Mouse (Mus musculus) layer of hippocampus, adult 9-11 months (tissue): ENCODE results near the gene Wrap53.
A peak's percentile ranks its signal among the peaks of the same experiment; 100 is the strongest.
"Not testable (repeated sequence)": the region's sequence is repeated elsewhere in the genome, so short reads cannot be mapped to it uniquely, and the experiment has no call there.

Experiments used
- DNase-seq: peaks from one replicate; pipeline ENCODE4 v3.0.0; 2022

Gene Wrap53

DNA sequence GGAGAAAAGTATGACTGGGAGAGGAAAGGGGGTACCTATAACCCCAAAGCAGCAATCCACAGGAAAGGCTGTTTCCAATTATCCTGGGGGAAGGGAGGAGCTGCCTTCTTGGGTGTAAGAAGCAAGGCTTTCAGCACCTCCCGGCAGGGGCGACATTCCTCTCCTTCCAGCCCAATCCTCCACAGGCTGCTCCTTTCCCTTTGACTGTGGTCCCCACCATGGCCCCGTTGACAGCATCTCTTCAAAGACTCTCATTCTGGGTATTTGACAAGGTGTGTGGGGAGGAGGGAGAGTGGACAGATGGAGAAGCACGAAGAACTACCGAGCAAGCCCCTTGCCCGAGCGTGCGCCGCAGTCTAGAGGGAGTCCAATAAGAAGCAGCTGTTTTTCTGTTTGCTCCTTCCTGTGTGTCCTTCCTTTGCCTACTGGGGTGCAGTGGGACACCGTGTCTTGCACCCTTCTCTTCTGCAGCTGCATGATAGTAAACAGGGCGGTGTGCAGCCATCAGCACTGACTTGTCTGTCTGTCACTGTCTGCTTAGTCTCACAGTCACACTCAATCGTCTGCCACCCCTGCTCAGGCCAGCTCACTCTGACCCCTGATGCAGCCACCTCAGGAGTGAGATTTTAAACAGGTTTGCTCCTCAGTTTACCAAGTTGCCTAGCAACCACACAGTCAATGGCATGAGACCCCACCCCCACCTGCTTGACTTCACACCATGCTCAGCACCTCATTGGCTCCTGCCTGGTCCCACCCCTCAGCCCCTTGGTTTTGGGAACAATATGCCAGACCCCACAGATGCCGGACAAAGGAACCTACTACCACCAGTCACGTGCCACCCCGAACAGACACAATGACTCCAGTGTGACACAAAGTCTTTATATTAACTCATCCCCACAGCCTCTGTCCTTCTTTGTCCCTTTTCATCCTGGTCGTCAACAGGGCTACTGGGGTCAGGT lies 18.9 kb downstream of the Wrap53 start:
- peak; percentile 86 for DNase-seq

DNA sequence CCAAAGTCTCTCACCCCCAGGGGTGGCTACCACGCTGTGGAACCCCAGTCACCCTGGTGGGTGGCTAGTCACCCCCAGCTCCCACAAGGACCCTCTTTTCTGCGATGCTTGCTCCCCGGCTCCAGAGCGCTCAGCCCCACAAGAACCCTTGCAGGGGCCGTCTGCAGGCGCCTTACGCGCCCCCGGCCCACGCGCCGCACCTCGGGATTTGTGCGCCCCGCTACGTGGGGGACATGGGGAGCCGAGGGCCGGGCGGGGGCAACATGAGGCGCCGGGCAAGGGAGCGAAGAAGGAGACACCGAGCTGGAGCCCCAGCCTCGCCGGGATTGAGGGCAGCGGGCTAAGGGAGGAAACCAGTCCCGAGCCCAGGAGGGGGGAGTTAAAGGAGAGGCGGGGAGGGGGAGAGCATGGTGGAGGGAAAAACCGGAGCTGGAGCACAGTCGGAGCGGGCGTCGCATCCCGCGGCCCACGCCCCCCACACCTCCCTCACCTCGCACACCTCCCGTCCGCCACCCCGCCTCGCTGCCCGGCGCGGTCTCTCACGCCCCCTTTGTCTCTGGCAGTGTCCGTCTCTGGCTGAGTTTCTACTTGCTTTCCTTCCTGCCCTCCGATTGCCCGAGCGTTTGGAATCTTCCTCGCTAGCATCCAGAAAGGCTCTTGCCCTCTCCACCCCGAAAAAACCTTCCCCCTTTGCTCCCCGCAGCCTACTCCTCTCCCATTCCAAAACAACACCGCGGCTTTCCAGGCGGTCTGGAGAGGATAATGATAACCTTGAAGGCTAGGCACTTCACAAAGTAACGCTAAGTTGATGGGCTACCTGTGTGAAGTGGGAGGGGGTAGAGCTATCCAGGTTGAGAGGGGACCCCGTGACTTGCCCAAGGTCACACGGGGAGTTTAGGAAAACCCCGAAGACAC lies 19.9 kb downstream of the Wrap53 start, which contains the start of gene Efnb3:
TSS of gene Efnb3 (minus strand) at position 355 of the 915 bp plus-strand sequence.
- DNase-seq: no peak

DNA sequence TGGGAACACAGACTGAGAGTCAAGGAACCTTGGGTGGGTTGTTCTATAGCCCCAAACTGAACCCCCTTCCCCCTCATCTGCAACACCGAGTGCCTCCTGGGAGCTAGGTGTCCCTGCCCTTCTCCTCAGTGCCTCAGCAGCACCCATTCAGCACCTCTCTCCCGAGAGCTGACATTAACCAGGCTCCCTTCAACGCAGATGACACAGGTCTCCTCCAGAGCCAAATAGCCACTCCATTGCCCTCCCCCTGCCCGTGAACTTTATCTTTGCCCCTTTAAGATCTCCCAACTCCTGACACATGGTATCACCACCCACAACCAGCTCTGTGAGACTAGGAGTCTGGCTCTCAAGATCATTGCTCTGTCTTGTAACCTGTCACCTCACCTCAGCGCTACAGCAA lies 20.9 kb downstream of the Wrap53 start:
- no peak for DNase-seq

DNA sequence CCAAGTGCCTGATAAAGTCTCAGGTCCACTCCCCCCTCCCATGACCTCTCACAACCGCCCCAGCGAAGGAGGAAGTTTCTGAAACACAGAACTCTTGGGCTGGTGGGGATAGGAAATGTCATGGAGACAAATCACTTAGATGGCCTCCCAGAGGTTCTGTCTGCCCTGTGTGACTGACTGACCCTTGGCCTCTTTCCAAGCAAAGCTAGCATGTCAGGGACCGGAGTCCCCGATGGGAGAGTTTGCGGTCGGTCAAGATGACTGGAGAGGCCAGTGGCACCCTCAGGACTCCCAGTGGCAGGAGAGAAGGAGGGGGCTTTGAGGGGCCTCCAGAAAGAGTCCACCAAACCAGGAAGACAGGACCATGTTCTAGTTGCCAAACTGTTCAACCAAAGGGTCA lies 21.3 kb downstream of the Wrap53 start:
- DNase-seq: no peak

DNA sequence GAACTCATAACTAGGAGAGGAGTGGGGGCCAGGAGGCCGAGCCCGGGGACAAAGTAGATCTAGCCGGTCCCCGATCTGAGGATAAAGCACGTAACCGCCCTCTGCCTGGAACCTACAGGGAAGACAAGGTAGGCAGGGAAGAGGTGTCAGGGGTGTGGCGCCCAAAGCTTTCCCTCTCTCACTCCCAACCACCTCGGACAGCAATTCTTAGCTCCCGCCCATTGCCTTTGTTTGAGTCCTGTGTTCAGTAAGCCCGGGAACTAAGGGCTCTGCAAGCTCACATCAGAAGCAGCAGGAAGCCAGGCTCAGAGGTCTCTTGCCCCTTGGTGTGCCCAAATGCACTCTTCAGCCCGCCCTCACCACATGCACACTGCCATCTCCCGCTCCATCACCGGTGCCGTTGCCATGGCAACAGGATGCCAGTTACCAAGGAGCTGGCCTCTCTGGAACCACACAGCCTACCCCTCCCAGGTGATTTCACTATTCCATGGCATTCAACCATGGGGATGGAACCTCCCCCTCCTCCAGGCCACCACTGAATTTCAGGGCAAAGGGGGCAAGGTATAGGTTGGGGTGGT lies 22.6 kb downstream of the Wrap53 start:
- no peak for DNase-seq

DNA sequence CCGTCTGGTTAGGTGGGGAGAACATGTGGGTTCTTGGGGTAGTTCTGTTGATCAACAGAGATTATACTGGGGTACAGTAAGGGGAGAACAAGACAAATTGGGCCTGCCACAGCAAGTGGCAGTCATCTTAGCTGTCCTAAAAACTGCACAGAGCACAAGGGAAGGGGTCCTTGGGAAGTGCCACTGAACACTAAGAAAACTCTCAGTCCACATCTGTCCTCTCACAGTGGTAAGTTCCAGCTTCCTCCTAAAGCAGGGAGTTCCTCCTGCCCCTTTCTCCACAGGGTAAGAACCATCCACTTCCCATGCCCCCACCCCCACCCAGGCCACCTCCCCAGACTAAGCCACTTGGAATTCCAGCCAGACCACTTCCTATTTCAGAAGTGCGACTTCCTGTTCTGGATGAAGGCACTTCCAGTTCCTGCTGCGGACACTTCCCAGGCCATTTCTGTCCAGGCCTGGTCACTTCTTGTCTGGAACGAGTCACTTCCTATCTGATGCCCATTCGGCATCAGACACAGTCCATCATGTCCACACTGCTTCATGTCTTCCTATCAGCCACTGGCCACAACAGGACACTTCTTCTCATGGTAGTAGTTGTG lies 25.4 kb downstream of the Wrap53 start:
- no peak for DNase-seq

DNA sequence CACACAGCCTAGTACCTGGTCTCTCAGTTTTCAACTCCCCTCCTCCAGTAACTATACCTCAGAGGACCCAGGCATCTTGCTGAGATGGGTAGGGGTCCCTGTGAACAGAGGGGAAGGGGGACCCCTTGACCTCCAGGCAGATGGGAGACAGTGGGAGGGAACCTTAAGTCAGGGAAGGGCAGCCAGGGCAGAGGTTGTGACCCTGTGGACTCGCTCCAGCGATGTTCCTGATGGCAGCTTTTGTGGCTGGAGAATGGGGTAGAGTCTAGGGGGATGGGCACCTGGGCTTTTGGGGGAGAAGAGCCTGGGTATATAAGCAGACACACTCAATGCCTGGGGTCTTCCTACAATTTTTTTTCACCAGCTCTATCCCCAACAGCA lies 26.7 kb downstream of the Wrap53 start:
- no peak for DNase-seq

DNA sequence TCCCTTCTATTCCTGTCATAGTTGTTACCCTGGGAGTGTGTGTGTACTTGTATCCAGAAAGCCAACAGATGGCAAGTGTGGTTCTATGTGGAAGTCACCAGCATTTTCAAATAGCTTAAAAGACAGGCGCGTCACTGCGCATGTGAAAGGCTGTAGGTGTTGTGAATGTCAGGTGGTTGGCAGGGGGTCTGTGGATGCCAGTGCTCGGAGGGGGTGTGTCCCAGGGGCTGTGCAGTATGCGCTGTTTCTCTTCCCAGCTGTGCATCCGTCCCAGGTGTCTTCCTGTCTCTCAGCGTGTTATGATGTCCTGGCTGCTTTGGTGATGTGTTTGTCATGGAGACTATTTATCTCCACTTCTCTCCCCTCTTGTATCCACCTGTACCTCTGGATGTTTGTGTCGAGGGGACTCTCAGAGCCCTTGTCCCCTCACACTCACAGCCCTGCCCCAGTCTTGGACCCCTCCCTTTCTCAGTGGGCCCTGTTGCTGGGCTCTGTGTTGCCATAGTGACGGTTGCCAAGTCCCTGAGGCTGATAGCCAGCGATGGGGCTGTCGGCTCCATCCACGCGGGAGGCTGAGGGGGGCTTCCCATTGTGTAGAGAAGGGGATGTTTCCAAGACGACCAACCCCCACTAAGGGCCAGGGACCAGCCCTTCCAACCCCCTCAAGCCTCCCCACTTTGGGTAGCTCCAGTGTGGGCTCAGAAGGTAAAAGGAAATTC lies 27.3 kb downstream of the Wrap53 start:
- DNase-seq: peak; percentile 85

DNA sequence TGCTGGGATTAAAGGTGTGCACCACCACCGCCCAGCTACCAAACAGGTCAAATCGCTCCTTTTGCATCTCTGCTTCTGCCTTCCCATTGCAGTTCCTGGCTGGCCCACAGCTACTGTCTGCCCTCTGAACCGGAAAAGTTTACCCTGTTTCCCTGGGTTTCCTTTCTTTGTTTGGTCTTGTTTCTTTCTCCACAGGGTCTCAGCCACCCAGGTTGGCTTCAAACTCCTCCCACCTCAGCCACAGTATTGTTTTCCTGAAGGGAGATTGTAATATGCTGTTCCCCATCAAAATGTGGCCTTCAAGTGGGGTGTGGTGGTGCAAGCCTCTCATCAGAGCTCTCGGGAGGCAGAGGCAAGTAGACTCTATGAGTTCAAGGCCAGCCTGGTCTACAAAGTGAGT lies 28.7 kb downstream of the Wrap53 start:
- DNase-seq: no peak

DNA sequence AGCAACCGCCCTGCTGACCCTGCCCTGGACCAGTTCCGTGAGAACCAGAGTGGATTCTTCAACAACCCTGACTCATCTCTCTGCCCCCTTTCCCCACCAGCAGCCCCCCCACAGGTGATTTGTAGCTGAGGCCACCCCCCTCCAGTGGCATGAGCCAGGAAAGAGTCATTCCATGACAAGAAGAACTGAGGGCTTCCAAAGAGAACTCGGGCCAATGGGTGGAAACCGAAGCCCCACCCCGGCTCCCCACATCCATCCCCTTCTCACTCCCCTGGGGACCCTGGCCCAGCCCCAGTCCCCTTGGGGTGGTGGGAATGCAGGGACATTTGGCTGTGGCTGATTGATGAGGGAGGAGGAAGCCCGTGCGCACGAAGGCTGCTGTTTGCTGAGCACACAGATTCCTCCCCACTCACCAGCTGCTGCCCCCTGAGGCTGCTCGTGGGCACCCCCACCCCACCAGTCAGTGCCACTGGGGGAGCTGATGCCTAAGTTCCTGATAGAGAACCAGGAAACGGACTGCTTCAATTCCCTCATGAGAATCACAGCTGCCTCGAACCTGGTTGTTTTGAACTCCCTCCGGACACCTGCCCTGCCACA lies 30.9 kb downstream of the Wrap53 start, which contains the start of gene Dnah2:
TSS of gene Dnah2 (minus strand) at position 51 of the 597 bp plus-strand sequence.
- DNase-seq: no peak

DNA sequence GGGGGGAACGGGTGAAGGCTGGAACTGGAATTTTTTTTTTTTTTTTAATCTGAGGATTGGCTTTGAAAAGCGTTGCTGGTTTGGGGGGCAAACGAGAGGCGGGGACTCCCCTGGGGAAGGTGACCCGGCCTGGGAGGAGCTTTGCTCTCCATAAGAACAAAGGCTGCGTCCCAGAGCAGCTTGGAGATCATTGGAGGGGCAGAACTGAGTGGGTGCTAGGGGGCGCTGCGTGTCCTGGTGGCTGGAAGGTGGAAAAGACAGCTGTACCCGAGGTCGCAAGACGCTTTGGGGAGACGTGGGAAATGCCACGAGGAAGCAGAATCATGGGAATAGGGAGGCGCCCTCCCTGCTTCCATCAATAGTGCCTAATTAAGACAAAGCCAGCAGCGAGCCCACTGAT lies 33.0 kb downstream of the Wrap53 start:
- no peak for DNase-seq

DNA sequence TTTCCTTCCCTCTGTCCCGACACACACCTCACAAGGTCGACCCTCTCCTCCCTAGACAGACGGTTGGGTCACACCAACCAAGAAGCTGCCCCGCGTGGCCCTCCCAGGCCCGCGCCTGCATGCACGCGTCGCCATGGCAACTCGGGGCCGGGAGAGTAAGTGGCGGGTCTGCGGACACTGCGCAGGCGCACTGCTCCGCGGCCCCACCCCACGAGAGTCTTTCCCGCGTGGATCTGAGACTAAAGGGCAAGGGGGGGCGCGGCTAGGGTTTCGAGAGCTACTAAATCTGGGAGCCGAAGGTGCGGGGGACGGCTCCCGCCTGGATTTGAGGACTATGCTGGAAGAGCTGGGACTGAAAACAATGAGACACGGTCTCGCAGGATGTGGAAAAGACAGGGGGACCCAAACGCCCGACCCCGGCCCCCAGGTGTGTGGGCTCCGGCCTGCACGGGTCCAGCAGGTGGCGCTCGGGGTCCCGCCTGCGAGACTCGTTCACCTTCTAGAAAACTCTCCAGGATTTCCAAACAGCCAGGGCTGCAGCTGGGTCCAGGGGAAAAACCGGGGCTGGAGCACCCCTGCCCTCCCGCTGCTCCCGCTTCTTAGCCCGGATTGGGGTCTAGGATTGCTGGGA lies 33.5 kb downstream of the Wrap53 start:
- DNase-seq: peak; percentile 78

DNA sequence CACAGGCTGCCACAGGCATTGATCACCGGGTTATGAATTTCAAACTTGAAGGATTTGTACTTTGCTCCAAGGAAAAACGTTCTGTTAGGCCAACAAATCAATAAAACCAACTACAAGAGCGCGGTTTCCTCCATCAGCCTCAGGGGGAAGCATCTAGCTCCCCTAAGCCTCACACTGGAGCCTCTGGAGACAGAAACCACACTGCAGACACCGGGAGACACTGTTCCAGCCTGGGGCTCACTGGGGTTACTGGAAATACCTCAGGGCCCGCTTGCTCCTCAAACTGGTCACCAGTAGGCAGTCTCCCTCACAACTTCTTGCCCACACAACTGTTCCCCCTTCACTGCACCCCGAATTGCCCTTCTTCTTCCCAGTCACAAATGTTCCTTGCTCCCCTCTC lies 34.1 kb downstream of the Wrap53 start:
- no peak for DNase-seq

DNA sequence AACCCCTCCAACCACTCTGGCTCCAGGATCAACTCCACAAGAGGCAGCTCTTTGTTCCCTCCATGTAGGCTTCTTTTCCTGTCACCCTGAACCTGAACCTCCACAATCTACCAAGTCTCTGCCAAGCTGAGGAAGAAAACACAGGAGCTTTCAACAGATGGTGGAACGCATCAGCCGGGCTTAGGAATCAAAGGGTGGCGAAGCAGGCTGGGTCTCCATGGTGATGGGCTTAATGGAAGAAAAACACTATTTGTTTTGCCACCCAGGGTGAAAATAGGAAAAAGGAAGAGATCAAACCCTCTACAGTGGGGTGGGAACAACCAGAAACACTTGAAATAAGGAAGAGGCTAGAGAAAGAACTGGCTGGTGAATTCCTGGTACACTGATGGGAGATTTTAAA lies 36.5 kb downstream of the Wrap53 start:
- no peak for DNase-seq

DNA sequence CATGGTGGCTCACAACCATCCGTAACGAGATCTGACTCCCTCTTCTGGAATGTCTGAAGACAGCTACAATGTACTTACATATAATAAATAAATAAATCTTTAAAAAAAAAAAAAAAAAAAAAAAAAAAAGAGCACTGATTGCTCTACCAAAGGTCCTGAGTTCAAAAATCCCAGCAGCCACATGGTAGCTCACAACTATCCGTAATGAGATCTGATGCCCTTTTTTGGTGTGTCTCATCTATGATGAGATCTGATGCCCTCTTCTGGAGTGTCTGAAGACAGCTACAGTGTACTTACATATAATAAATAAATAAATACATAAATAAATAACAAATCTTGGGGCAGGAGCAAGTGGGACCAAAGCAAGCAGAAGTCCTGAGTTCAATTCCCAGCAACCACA lies 38.3 kb downstream of the Wrap53 start:
- DNase-seq: not testable (repeated sequence)

DNA sequence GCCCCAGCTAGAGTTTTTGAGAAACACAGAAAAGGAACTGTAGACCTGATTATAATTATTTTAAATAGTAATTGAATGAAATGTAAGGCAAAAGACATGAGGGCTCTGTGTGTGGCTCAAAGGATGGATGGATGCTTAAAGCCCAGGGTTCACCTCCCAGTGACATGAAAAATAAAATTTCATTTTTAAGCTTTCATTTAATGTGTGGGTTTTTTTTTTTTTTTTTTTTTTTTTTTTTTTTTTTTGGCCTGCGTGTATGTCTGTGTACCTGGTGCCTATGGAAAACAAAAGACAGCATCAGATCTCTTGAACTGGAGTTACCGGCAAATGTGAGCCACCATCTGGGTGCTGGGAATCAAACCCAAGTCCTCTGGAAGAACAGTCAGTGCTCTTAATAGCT lies 39.4 kb downstream of the Wrap53 start:
- no peak for DNase-seq

DNA sequence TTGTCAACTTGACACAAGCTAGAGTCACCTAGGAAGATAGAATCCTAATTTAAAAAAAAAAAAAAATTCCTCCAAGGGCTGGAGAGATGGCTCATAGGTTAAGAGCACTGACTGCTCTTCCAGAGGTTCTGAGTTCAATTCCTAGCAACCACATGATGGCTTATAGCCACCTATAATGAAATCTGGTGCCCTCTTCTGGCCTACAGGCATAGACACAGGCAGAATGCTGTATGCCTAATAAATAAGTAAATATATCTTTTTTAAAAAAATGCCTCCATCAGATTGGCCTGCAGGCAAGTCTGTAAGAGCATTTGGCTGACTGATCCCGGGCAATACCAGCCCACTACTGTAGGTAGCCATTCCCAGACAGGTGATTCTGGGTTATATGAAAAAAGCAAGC lies 45.1 kb downstream of the Wrap53 start:
- DNase-seq: no peak

DNA sequence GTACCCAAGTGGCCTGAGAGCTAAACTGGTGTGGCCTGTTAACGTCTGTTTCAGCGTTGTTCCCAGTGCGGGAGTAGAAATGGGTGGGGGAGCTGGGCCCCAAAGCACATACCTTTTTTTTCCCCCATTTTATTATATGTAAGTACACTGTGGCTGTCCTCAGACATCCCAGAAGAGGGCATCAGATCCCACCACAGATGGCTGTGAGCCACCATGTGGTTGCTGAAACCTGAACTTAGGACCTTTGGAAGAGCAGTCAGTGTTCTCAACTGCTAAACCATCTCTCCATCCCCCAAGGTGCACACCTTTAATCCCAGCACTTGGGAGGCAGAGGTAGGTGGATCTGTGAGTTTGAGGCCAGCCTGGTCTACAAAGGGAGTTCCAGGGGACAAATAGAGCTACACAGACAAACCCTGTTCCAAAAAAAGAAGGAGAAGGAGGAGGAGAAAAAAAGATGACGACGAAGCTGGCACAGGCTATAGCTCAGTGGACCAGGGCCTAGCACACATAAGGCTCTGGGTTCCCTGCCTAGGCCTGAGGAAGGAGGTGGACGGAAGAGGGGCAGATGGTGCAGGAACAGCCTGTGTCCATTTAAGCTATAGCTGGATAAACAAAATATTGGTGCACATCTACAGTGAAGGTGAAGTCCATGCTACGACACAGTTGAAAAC lies 47.4 kb downstream of the Wrap53 start:
- DNase-seq: no peak

DNA sequence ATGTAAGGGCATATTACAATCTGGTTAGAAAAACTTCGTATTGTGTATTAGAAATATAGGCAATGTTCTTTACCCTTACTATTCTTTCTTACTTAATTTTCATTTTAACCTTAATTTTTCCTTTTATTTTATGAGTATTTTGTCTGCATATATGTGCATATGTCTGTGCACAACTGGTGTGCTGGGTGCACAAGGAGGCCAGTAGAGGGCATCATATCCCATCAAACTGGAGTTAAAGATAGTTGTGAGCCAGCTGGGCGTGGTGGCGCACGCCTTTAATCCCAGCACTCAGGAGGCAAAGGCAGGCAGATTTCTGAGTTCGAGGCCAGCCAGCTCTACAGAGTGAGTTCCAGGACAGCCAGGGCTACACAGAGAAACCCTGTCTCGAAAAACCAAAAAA lies 49.3 kb downstream of the Wrap53 start:
- DNase-seq: not testable (repeated sequence)

DNA sequence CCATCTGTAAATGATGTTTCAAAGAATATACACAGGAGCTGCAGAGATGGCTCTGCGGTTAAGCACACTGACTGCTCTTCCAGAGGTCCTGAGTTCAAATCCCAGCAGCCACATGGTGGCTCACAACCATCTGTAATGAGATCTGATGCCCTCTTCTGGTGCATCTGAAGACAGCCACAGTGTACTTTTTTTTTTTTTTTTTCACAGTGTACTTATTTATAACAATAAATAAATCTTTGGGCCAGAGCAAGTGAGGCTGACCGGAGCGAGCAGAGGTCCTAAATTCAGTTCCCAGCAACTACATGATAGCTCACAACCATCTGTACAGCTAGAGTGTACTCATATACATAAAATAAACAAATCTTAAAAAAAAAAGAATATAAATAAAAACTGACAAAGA lies 49.8 kb downstream of the Wrap53 start:
- not testable (repeated sequence) for DNase-seq

DNA sequence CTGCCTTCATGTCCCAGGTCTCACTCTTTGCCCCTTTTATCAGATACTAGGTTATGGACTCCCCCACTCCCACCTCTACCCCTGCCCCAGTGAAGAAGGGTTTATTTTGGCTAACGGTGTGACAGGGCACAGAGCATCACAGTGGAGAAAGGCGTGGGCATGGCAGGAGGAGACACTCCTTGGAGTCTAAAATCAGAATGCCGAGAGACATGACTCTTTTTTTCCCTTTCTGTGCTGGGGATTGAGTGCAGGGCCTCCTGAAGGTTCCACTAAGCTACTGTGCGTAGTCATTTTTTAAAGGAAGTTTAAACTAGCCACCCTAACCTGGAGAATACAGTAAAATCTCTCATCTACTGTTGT lies 52.0 kb downstream of the Wrap53 start:
- DNase-seq: no peak
